Comparison of ENCODE assay signal across 11 mouse cellular contexts in genomic region chr5:29708258-29708657, GRCm38 (mm10). TPM values are rescaled to one million over a fixed set of nuclear protein-coding genes. Genes with fewer than 3 reads are reported as not detected.
DNase-seq lines count a peak whose midpoint lies in the region; TF ChIP-seq lines count a peak whose summit lies in the region.
"Had no signal": no experiment of that assay in that cellular context is flagged by ENCODE, and none has a peak within 500 bp of the region (broad histone marks: within the 10 kb centered on the region; RNA-seq: fewer than 3 reads in every experiment).

No protein-coding gene starts in this region.

- H3K27ac ChIP-seq in left cerebral cortex, adult 2 months: no peak overlapping the region
- H3K27ac ChIP-seq: hindbrain, embryonic 12.5 days had no signal

- intact Hi-C loops in left cerebral cortex, adult 2 months (cut with DNase I): no loop called here

- no peak for TF ChIP-seq CTCF in left cerebral cortex, adult 2 months (IDR thresholded peaks at IDR 0.05)

- DNase-seq in heart, adult 9 months (ENCODE audit: low spot score in 2 of 2): peak; percentile 11 to 15
- DNase-seq in heart, adult 8-10 months (ENCODE audit: low spot score): no peak
- peak; percentile 76 for DNase-seq in NIH3T3 (ENCODE audit: low read depth)
- peak; percentile 88 for DNase-seq in fibroblast of lung, adult 2 months (ENCODE audit: low read depth)
- peak; percentile 44 for DNase-seq in mesoderm, embryonic 11.5 days (ENCODE audit: low read depth, low spot score)
- DNase-seq in testis, postnatal 10 days (ENCODE audit: low spot score): no peak
- DNase-seq in adrenal gland, adult (ENCODE audit: inconsistent age in 2 of 2, low spot score in 1 of 2): no peak
- DNase-seq in left cerebral cortex, adult 2 months (ENCODE audit: extremely low spot score in 1 of 2, low spot score in 2 of 2): no peak
- DNase-seq: kidney, postnatal 10 days; liver, postnatal 0 days had no signal

- no peak overlapping the region for H3K4me3 ChIP-seq in left cerebral cortex, adult 2 months
- H3K4me3 ChIP-seq: hindbrain, embryonic 12.5 days had no signal

RNA-seq across cellular contexts. Expression of gene Dnajb6, which starts 27.2 kb away (rescaled TPM):
- total RNA-seq in heart, adult 8-10 months (2022): 10 to 100 TPM; 79.5 to 84.4 (median 83.3) TPM
- 100 to 1,000 TPM; 157 to 169 TPM for total RNA-seq in left cerebral cortex, adult 2 months (2021)

RNA-seq across cellular contexts. Expression of gene Gm5129, which starts 27.5 kb away (rescaled TPM):
- total RNA-seq in heart, adult 8-10 months (2022): not detected
- 1 to 10 TPM in 1 of 2 experiments, not detected in 1; 1.6 TPM for total RNA-seq in left cerebral cortex, adult 2 months (2021)

Comparison
In these comparisons a context has a peak if more than half of its experiments do, and no peak if none do; other contexts are left out.
1. DNase-seq: peak in heart, adult 9 months (2 of 2), NIH3T3 (single experiment), fibroblast of lung, adult 2 months (single experiment) and mesoderm, embryonic 11.5 days (single experiment); none in heart, adult 8-10 months (single experiment), testis, postnatal 10 days (single experiment), adrenal gland, adult (0 of 2) and left cerebral cortex, adult 2 months (0 of 2).